Mouse (Mus musculus): Measurements from ENCODE around the gene Clec2e.

GRCm38 (mm10) chr6:129051086-129051485, 49.6 kb downstream of the Clec2e start:
- no peak for TF ChIP-seq CTCF (conservative IDR thresholded peaks at IDR 0.05; ENCODE audit: insufficient read depth, insufficient read length, low read depth, low read length)
- TF ChIP-seq POLR2A (IDR thresholded peaks at IDR 0.05; ENCODE audit: low read depth, low read length), result no peak

All from kidney, adult 2 months (tissue).